Mouse (Mus musculus): Measurements from ENCODE around the gene Snrnp40. TPM values are rescaled to one million over a fixed set of nuclear protein-coding genes. Genes with fewer than 3 reads are reported as not detected.

Snrnp40 gene
- total and polyA plus RNA-seq, 2 experiments: 10.5 to 10.8 TPM

DNA sequence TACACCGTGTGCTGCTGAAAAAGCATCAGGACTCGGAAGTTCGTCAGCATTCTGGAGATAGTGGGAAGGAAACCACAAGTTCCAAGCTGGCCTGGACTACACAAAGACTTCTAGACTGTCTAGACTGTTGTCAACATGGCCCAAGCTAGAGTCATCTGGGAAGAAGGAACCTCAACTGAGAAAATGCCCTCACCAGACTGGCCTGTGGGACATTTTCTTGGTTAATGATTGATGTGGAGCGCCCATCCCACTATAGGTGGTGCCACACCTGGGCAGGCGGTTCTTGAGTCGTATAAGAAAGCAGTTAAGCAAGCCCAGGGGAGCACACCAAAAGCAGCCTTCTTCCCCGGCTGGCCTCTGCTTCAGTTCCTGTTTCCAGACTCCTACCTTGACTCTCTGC lies 7.3 kb upstream of the Snrnp40 start:
- peaks cover 28% of the 10 kb centered on the region for H3K36me3 ChIP-seq (ENCODE audit: control insufficient read depth, insufficient read depth, low read length)
- H3K4me3 ChIP-seq (ENCODE audit: insufficient read depth, low read depth, low read length): no peak overlapping the region
- peaks cover 3% of the 10 kb centered on the region; the same call in 1 of the 2 replicates for H3K79me2 ChIP-seq (ENCODE audit: control insufficient read depth, insufficient read depth, low read length)
- H3K4me1 ChIP-seq (ENCODE audit: control insufficient read depth, insufficient read depth, low read length): no peaks in the 10 kb centered on the region
- no peak overlapping the region for H3K27ac ChIP-seq (replicated peaks; ENCODE audit: insufficient read depth, low read depth, low read length)
- WGBS: 81% methylated on average over 7 of the region's 7 CpGs
- H3K9ac ChIP-seq (ENCODE audit: low read depth, low read length): no peak overlapping the region
- no peaks in the 10 kb centered on the region for H3K27me3 ChIP-seq (ENCODE audit: control insufficient read depth, insufficient read depth, low read length)
- no peak for DNase-seq (ENCODE audit: extremely low read depth, low read depth, low spot score)
- no peak for TF ChIP-seq CTCF (IDR thresholded peaks at IDR 0.05; ENCODE audit: low read depth, low read length)
- no peak for TF ChIP-seq POLR2A (IDR thresholded peaks at IDR 0.05; ENCODE audit: extremely low read depth, insufficient read depth, low read length)

DNA sequence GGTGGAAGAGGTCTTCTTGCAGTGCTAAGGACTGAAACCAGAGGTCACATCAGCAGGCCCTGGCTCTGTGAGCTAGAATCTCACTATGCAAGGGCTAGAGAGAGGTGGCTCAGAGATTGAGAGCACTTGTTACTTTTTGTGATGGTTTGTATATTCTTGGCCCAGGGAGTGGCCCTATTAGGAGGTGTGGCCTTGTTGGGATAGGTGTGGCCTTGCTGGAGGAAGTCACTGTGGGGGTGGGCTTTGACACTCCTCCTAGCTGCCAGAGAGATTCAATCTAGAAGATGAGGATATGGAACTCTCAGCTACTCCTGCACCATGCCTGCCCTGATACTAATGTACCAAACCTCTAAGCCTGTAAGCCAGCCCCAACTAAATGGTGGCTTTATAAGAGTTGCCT lies 2.0 kb upstream of the Snrnp40 start:
- no peak overlapping the region for H3K9ac ChIP-seq (ENCODE audit: low read depth, low read length)
- H3K27ac ChIP-seq (replicated peaks; ENCODE audit: insufficient read depth, low read depth, low read length): no peak overlapping the region
- TF ChIP-seq POLR2A (IDR thresholded peaks at IDR 0.05; ENCODE audit: extremely low read depth, insufficient read depth, low read length): no peak
- peaks cover 2% of the 10 kb centered on the region; the same call in 1 of the 2 replicates for H3K36me3 ChIP-seq (ENCODE audit: control insufficient read depth, insufficient read depth, low read length)
- H3K4me1 ChIP-seq (ENCODE audit: control insufficient read depth, insufficient read depth, low read length): peaks cover 8% of the 10 kb centered on the region; the same call in 1 of the 2 replicates
- no peaks in the 10 kb centered on the region for H3K27me3 ChIP-seq (ENCODE audit: control insufficient read depth, insufficient read depth, low read length)
- peaks cover 9% of the 10 kb centered on the region; the same call in 1 of the 2 replicates for H3K79me2 ChIP-seq (ENCODE audit: control insufficient read depth, insufficient read depth, low read length)
- no peak overlapping the region for H3K4me3 ChIP-seq (ENCODE audit: insufficient read depth, low read depth, low read length)
- no peak for DNase-seq (ENCODE audit: extremely low read depth, low read depth, low spot score)

DNA sequence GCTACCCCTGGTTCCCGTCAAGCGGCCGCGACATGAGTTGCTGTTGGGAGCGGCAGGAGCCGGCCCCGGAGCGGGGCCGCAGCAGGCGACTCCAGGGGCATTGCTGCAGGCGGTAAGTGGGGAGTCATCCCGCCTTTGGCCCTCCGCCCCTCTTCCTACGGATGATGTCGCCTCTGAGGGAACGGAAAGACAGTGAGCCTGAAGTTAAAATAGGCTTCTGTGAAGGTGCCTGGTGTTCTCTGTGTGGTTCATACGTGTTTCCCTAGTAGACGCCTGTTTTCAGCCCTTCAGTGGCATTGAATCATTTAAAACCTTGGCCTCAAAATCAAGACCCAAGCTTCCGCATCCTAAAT lies 282 bp downstream of the Snrnp40 start:
- TF ChIP-seq CTCF (IDR thresholded peaks at IDR 0.05; ENCODE audit: low read depth, low read length): no peak
- 0 out of 2 replicates have a peak, but pooled peaks have one; percentile 37 for TF ChIP-seq POLR2A (IDR thresholded peaks at IDR 0.05; ENCODE audit: extremely low read depth, insufficient read depth, low read length)
- H3K27me3 ChIP-seq (ENCODE audit: control insufficient read depth, insufficient read depth, low read length): no peaks in the 10 kb centered on the region
- peaks cover 6% of the 10 kb centered on the region; the same call in 1 of the 2 replicates for H3K36me3 ChIP-seq (ENCODE audit: control insufficient read depth, insufficient read depth, low read length)
- no peak for DNase-seq (ENCODE audit: extremely low read depth, low read depth, low spot score)
- H3K4me1 ChIP-seq (ENCODE audit: control insufficient read depth, insufficient read depth, low read length): peaks cover 8% of the 10 kb centered on the region; the same call in 1 of the 2 replicates
- peak overlapping the region; percentile 82 for H3K9ac ChIP-seq (ENCODE audit: low read depth, low read length)
- under 1% methylated on average over 19 of the region's 19 CpGs for WGBS
- H3K27ac ChIP-seq (replicated peaks; ENCODE audit: insufficient read depth, low read depth, low read length): peak overlapping the region; percentile 40; the same call in 1 of the 2 replicates
- H3K79me2 ChIP-seq (ENCODE audit: control insufficient read depth, insufficient read depth, low read length): peaks cover 6% of the 10 kb centered on the region; the same call in 1 of the 2 replicates
- H3K4me3 ChIP-seq (ENCODE audit: insufficient read depth, low read depth, low read length): peak overlapping the region; percentile 94

DNA sequence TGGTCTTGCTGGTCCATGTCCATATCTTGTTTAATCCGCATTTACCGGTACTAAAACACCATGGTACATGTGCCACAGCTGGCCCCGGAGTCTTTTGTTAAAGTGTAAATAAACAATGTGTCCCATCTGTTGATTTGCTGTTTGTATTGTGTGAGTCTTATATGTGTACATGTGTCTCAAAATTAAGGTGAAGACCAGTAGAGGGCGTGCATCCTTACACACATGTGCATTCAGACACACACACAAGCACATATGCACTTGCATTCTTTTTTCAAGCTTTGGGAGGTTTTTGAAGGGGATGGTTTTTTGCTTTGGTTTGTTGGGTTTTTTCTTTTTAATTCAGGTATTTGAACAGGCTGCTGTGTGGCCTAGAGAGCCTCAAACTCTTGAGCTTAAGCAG lies 16.7 kb downstream of the Snrnp40 start:
- WGBS: 94% methylated on average over 4 of the region's 4 CpGs
- H3K4me1 ChIP-seq (ENCODE audit: control insufficient read depth, insufficient read depth, low read length): no peaks in the 10 kb centered on the region

DNA sequence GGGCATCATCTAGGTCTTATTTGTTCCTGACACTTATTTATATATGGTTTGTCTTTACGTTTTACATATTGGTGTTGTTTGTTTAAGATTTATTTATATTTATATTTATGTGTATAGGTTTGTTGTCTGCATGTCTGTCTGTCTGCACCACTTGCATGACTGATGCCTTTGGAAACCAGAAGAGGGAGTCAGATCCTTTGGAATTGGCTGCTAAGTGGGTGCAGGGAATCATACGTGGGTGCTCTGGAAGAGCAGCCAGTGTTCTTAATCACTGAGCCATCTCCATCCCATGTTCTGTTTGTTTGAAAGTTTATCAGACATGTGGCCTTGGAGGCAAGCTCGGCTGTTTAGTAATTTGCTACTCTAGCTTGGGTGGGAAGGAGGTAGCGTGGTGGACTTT lies 17.6 kb downstream of the Snrnp40 start:
- no peak for DNase-seq (ENCODE audit: extremely low read depth, low read depth, low spot score)
- Histone ChIP-seq H3K4me3 (ENCODE audit: insufficient read depth, low read depth, low read length) (no peak overlapping the region), H3K79me2 (ENCODE audit: control insufficient read depth, insufficient read depth, low read length) (no peaks in the 10 kb centered on the region), H3K27ac (replicated peaks; ENCODE audit: insufficient read depth, low read depth, low read length) (no peak overlapping the region), H3K36me3 (ENCODE audit: control insufficient read depth, insufficient read depth, low read length) (peaks cover 44% of the 10 kb centered on the region), H3K27me3 (ENCODE audit: control insufficient read depth, insufficient read depth, low read length) (no peaks in the 10 kb centered on the region), H3K4me1 (ENCODE audit: control insufficient read depth, insufficient read depth, low read length) (no peaks in the 10 kb centered on the region), H3K9ac (ENCODE audit: low read depth, low read length) (no peak overlapping the region)
- 73% methylated on average over 4 of the region's 4 CpGs for WGBS
- no peak for TF ChIP-seq POLR2A (IDR thresholded peaks at IDR 0.05; ENCODE audit: extremely low read depth, insufficient read depth, low read length)
- no peak for TF ChIP-seq CTCF (IDR thresholded peaks at IDR 0.05; ENCODE audit: low read depth, low read length)

More for the DNA sequence above, 16.7 kb downstream of the Snrnp40 start:
- peak; percentile 21 for DNase-seq (ENCODE audit: extremely low read depth, low read depth, low spot score)
- 0 out of 2 replicates have a peak, but pooled peaks have one; percentile 21 for TF ChIP-seq CTCF (IDR thresholded peaks at IDR 0.05; ENCODE audit: low read depth, low read length)
- TF ChIP-seq POLR2A (IDR thresholded peaks at IDR 0.05; ENCODE audit: extremely low read depth, insufficient read depth, low read length): no peak
- Histone ChIP-seq H3K4me3 (ENCODE audit: insufficient read depth, low read depth, low read length) (no peak overlapping the region), H3K27ac (replicated peaks; ENCODE audit: insufficient read depth, low read depth, low read length) (no peak overlapping the region), H3K36me3 (ENCODE audit: control insufficient read depth, insufficient read depth, low read length) (peaks cover 44% of the 10 kb centered on the region), H3K79me2 (ENCODE audit: control insufficient read depth, insufficient read depth, low read length) (no peaks in the 10 kb centered on the region), H3K27me3 (ENCODE audit: control insufficient read depth, insufficient read depth, low read length) (no peaks in the 10 kb centered on the region), H3K9ac (ENCODE audit: low read depth, low read length) (no peak overlapping the region)

DNA sequence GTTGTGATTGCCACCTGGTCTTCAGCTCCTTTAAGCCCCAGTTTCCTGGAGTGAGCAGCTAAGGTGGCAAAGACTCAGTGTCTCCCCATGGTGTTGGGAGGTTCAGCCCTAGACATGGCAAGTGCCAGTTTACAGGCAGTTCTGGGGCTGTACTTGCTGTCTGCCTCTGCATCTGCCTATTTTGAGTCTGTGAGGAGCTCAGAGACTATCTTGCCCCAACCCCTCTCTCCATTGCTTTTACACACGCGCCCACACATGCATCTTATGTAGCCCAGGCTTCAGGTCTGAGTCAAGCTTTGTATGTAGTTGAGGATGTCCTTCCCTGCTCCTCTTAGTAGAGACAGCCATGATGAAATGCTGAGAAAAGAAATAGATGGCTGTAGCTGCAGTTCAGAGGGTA lies 19.2 kb downstream of the Snrnp40 start:
- 100% methylated on average over 2 of the region's 2 CpGs for WGBS
- TF ChIP-seq CTCF (IDR thresholded peaks at IDR 0.05; ENCODE audit: low read depth, low read length) (no peak), POLR2A (IDR thresholded peaks at IDR 0.05; ENCODE audit: extremely low read depth, insufficient read depth, low read length) (no peak)
- Histone ChIP-seq H3K27ac (replicated peaks; ENCODE audit: insufficient read depth, low read depth, low read length) (no peak overlapping the region), H3K4me3 (ENCODE audit: insufficient read depth, low read depth, low read length) (no peak overlapping the region), H3K4me1 (ENCODE audit: control insufficient read depth, insufficient read depth, low read length) (no peaks in the 10 kb centered on the region), H3K9ac (ENCODE audit: low read depth, low read length) (no peak overlapping the region), H3K79me2 (ENCODE audit: control insufficient read depth, insufficient read depth, low read length) (no peaks in the 10 kb centered on the region), H3K36me3 (ENCODE audit: control insufficient read depth, insufficient read depth, low read length) (peaks cover 37% of the 10 kb centered on the region), H3K27me3 (ENCODE audit: control insufficient read depth, insufficient read depth, low read length) (no peaks in the 10 kb centered on the region)
- DNase-seq (ENCODE audit: extremely low read depth, low read depth, low spot score): no peak
